Mouse (Mus musculus): ENCODE measurements at regions not wholly inside any gene's neighbourhood (a gene's known extent, or its start where the extent isn't known, plus 50 kb on each side); places are given as distances from the start of the nearest gene placed in this dataset.
A peak's percentile ranks its signal among the peaks of the same experiment; 100 is the strongest.

DNA sequence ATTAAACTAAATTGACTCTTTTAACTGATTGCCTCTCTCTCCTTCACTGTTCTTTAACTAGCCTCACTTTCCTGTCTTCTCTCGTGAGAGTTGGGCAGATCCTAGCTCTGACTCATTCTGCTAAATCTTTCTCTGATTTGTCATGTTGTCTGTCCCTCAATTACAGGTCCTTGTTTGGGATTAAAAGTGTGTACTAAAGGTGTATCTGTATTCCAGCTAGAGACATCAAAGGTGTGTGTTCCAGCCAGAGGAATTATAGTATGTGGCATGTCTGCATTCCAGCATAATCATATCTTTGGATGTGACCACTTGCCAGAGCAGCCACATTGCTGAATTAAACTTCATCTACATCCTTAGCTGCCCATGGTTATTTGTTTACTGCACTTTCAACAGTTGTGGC is 167.5 kb upstream of the Fam83b start:
- no peak for DNase-seq (ENCODE audit: low spot score)

DNA sequence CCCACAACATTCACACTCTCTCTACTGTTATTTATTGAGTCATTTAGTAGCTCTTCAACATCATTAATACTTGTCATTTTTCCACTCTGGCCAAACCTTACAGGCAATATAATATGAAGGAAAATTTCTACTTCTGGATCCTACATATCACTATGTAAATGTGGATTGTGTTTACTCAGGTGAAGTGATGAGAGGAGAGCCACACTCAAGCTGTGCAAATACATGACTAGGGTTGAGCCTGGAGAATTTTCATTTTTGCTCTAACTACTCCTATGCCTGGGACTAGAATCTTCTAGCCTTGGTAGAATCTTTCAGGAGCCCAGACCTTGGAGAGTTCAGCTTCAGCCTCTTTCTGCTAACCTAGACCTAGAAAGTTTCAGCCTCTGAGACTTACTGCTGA is 166.9 kb upstream of the Fam83b start:
- DNase-seq (ENCODE audit: low spot score): no peak

DNA sequence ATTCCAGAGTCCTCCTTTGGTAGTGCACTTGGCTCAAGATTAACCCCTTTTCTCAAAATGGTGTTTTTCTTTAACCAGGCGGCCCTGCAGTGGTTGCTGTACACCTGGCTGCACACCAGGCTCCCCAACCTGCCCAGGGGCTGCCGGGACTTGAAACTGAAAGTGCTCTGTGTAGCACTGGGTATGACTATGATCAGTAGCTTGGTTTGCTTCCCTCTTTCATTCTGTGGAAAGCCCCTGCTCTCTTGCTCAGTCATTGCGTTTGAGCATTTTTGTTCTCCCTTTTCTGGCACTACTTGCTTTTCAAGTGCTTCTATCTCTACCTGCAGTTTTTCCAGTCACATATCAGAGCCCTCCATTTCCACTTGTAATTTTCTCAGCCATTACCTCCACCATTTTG is 156.0 kb upstream of the Fam83b start:
- DNase-seq (ENCODE audit: low spot score): no peak

DNA sequence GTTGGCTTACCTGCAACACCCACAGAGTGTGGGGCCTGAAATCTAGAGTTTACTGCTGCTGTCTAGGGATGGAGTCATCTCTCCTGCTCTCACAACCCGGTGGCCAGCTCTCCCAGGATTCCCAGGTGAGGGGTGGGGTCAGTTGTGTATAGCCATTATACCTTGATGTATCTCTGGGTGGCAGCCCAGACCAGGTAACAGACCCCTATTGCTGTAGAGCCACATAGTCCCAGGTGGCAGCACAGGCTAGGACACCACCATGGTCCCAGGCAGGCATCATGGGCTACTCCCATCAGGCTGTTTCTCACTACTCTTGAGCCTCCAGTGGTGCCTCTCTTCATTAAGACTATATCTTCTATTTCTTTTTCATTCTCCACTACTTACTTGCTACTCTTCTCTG is 148.9 kb upstream of the Fam83b start:
- DNase-seq (ENCODE audit: low spot score): no peak

DNA sequence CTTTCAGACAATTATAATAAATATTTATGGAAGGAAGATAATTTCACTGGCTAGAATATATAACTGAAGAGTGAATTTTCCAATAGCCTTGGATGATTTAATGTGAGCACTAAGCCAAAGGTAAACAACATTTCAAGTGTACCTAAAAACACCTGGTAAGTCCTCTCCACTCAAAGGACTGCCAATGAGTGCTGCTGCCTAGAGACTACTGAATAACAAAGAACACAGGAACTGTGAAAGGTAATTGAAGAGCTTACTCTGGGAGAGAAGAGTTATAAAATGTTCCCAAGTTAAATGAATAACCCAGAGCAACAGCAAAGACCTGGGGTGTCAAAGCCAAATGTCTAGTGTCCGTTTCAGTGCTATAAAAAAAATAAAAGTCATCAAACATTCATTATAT is 139.5 kb upstream of the Fam83b start:
- no peak for DNase-seq (ENCODE audit: low spot score)

DNA sequence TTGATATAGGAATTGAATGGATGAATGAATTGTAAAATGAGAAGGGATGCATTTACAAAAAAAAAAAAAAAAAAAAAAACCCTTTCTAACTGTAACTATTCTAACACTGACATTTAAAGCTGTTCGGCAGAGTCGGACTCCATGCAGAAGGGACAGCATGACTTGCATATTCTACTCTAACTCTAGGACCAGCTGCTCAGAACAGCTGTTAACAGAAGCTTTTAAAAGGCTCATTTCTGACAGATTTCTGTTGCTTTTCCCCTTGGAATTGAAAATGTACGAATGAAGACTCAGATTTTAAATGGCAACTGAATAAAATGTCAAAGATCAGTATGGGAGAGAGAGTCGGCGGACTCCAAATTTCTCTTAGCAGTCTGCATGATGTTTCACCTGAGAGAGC is 138.9 kb upstream of the Fam83b start:
- DNase-seq (ENCODE audit: low spot score): no peak

DNA sequence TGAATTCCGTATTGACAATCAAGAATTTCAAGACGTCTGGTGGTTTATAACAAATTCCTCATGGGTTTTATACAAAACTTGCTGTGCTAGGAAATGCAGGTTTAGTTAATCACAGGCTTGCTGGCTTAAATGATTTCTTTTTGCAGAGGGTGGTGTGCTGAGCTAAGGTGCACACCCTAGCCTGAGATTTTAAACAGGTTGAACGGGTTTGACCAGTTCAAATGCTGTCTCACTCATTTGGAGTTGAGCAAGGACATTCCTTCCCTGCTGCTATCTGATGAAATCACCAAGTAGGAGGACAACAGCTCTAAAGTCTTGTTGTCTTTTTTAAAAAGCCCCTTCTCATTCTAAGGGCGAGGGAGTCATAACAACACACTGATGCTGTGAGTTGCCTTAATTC is 128.6 kb upstream of the Fam83b start:
- DNase-seq (ENCODE audit: low spot score): no peak

DNA sequence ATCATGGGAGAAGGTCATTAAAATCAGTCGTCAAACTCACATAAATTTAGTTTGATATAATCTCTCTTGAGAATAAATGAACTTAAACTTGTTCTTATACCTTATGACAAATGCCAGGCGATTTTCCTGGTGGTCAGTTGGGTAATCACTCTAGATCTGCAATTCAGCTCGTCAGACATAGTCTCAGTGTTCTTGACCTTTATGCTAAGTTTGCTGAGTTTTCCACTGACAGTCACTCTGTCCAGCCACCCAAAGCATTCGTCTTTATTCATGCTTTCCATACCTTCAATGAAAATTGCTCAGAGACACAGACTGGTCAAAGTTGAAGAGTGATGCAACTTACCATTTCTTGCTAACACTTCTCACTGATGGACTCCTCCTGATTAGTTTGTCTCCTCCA is 126.1 kb upstream of the Fam83b start:
- no peak for DNase-seq (ENCODE audit: low spot score)

DNA sequence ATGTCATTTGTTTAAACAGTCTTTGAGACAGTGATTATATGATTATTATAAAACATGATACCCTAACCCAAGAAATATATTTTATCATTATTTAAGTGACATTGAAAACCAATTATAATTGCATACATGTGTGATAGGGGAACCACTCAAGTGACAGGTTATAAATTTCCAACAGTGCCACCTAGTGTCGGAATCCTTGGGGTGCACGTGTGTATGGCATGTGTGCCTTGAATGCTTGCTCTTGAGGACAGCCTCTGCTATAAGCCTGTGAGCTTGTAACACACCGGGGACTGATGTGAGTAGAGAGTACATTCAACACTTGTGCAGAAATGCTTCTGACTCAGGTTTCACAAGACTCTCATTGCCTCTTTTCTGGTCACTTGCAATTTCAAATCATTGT is 93.9 kb upstream of the Fam83b start:
- peak; percentile 86 for DNase-seq (ENCODE audit: low spot score)

DNA sequence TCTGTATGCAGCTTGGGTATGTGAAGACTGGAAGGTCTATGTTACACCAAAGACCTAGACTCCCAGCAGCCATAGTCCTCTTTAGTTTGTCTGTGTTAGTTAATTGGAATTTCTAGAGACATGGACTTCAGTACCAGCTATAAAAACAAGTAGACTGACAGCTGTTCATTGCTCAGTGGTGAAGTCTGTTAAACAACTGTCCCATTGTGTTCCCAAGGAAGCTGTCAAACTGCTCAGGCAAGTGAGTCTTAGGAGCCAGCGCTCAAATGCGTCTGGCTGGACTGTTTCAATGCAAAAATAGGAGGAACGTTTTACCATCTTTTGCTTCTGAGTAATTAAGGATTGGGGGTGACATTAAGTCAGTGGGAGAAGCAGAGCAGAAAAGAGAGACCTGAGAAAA is 92.9 kb upstream of the Fam83b start:
- peak; percentile 30 for DNase-seq (ENCODE audit: low spot score)

DNA sequence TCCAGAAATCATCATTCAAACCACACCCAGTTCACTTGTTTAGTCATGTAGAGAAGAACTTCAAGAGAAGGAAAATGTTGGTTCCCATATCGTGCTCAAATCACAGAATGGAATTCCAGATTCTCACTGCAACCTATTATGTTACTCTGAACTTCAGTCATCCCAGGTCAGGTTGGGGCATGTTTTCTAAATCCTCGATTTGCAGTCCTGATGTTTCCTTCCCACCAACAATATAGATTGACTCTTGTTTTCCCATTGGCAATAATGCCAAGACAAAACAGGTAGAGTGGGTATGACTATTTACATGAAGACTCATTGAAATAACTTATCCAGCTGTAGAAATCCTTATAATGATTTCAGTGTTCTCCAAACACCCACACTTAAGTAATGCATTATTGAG is 86.4 kb upstream of the Fam83b start:
- DNase-seq (ENCODE audit: low spot score): no peak

DNA sequence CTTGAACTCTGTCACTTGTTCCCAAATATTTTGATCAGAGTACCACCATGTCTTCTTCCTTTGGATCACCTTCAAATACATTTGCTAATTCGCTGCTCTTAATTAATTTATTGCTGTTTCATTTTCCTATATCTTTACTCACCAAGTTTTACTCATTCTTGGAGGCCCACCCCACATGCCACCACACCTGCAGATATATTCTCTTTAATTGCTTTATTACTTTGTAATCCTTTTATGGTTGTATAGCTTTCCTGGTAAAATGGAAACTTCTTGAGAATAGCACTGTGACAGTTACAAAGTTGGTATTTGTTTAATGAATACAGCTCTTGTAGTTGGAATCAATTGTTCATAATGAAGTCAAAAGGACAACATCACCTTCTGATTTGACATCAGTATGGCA is 82.6 kb upstream of the Fam83b start:
- no peak for DNase-seq (ENCODE audit: low spot score)

DNA sequence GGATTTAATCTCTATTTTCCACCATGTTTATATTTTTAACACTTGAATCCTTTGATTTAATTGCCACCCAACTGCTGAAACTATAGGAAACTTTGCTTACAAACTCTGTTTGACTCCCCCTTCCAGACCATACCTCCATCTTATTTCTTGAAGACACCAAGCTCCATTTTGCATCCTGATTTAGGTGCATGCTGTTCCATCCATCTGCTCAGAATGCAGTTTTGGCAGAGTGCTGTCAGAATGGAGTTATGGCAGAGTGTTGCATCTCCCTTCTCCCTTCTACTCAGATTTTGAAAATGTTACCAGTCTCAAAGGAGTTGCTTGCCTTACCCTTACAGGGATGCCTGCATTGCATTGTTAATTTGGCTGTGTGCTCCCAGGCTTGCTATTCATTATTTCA is 79.5 kb upstream of the Fam83b start:
- no peak for DNase-seq (ENCODE audit: low spot score)
